Mouse (Mus musculus) activated CD4-positive, CD25-positive, alpha-beta regulatory T cell (primary cell): ENCODE results near the gene Plxna1. TPM values are rescaled to one million over a fixed set of nuclear protein-coding genes. Genes with fewer than 3 reads are reported as not detected.

Source experiments
- polyA plus RNA-seq, 2 experiments: library from polyadenylated mRNA; unstranded; fragments of 100-300 nt; shearing (Covaris generic); gene quantifications; one replicate each; pipeline ENCODE4 v1.2.1; 2017

The Plxna1 gene
- 1 to 10 TPM; 2.7 to 3.3 TPM for polyA plus RNA-seq

GRCm38 (mm10) chr6:89362281-89363106, at the start of gene Plxna1:
Gene Plxna1, minus strand, starts transcription at chr6:89362620.

Other genes with a start within 250 kb of the Plxna1 start
- 1 to 10 TPM; 3.0 to 4.8 TPM for gene Chchd6, start 233.0 kb upstream of the Plxna1 start, polyA plus RNA-seq